Mouse (Mus musculus) ovary, adult 18-20 months (tissue): ENCODE measurements around the gene Prep.

ENCODE experiments used
- DNase-seq: peaks from one replicate; pipeline ENCODE4 v3.0.0; 2022; ENCODE audit warnings: low spot score, mixed read lengths

The Prep gene

DNA sequence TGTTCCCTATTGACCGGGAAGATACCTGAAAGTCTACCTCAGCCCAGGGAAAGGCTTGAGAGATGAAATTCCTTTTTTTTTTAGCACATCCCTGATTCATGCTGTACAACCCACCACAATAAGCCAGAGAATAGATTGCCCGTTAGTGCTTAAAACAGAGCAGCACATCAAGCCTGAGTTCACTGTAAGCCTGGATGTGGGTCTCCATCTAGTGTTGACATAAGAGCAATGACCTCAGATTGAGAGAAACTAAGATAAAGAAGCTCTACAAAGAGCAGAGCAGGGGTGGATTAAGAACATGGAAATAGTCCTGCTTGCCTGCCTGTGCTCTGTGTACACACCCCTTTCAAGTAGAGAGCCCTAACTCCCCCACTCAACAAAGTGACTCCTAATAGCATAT, 118.5 kb downstream of the Prep start:
- DNase-seq: no peak

- no peak for DNase-seq
Measured at GRCm38 (mm10) chr10:45193330-45194310, 126.6 kb downstream of the Prep start.

GRCm38 (mm10) chr10:45194531-45194930, 127.5 kb downstream of the Prep start:
- DNase-seq: no peak

DNA sequence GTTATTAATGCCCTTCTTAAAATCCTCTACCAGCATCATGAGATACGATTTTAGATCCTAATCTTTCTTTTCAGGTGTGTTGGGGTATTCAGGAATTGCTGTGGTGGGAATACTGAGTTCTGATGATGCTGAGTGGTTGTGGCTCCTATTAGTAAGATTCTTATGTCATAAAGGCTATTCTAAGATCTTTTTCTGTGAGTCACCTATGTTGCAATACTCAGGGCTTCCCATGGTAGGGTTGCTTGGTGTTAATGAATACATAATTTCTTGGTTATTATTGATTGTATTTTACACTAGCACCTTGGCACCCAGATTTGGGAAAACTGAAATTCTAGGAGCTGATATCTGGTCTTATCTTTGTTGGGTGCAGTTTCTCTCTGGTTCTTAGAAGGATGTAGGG, 137.6 kb downstream of the Prep start:
- no peak for DNase-seq

GRCm38 (mm10) chr10:45210201-45210600, 143.2 kb downstream of the Prep start:
- DNase-seq: no peak

- no peak for DNase-seq
Measured at GRCm38 (mm10) chr10:45216676-45217075, 149.7 kb downstream of the Prep start.
